Mouse (Mus musculus): ENCODE data around the gene Smarca2.

- TF ChIP-seq EP300 (IDR thresholded peaks at IDR 0.05; ENCODE audit: low read depth) (no peak), CTCF (IDR thresholded peaks at IDR 0.05; ENCODE audit: low read depth) (no peak)
These were observed 85.7 kb downstream of the Smarca2 start for GRCm38 (mm10) chr19:26690516-26690915.

All from liver, embryonic 14.5 days (tissue).